Mouse (Mus musculus): ENCODE measurements around the gene Acoxl.

GRCm38 (mm10) chr2:128169486-128169885 lies 330.8 kb downstream of the Acoxl start:
- no peak for TF ChIP-seq POLR2A (IDR thresholded peaks at IDR 0.05; ENCODE audit: borderline replicate concordance, insufficient read depth, low read length)
- TF ChIP-seq CTCF (IDR thresholded peaks at IDR 0.05; ENCODE audit: borderline replicate concordance, insufficient read depth, low read depth, low read length), result no peak
